Mouse (Mus musculus) CH12.LX (cell line): ENCODE measurements around the gene Msi1. TPM values are rescaled to one million over a fixed set of nuclear protein-coding genes. Genes with fewer than 3 reads are reported as not detected.

ENCODE experiments used
- DNase-seq: peaks from one replicate; pipeline ENCODE4 v3.0.0-alpha.2; 2013; ENCODE audit errors: extremely low read depth
- H3K27ac ChIP-seq: 2 replicates; pipeline ENCODE4 v1.5.1; 2012; ENCODE audit warnings: low read depth, mild to moderate bottlenecking, control low read depth, moderate library complexity; ENCODE audit not compliant: insufficient read depth
- H3K27me3 ChIP-seq: replicated peaks from 2 replicates; pipeline ENCODE3; 2012; ENCODE audit warnings: inconsistent platforms
- H3K36me3 ChIP-seq, 2 experiments: replicated peaks in 1 of 2; 2 replicates each; pipeline versions ENCODE3 to v1.6.1; 2012; ENCODE audit warnings: inconsistent platforms in 1 of 2, low read length in 1 of 2, mild to moderate bottlenecking in 1 of 2, mixed read lengths in 1 of 2, moderate library complexity in 1 of 2; ENCODE audit not compliant: control insufficient read depth in 1 of 2, insufficient read depth in 1 of 2
- H3K4me1 ChIP-seq, 2 experiments: 2 replicates each; pipeline ENCODE4 v1.6.1; 2012; ENCODE audit warnings: inconsistent platforms in 1 of 2, moderate library complexity in 1 of 2; ENCODE audit not compliant: insufficient read depth in 2 of 2, control insufficient read depth in 1 of 2
- H3K4me2 ChIP-seq: 2 replicates; pipeline ENCODE4 v1.6.1; 2012; ENCODE audit warnings: low read depth, mild to moderate bottlenecking, control low read depth; ENCODE audit not compliant: poor library complexity, insufficient read depth, severe bottlenecking
- H3K4me3 ChIP-seq, 3 experiments: fragments of 150-350 bp in 1 of 3; sonication (generic) in 1 of 3; replicated peaks in 1 of 3; 2 replicates each; pipeline versions ENCODE3 to v1.5.1; 2011 to 2012; ENCODE audit warnings: low read depth in 2 of 3, low read length in 2 of 3, mild to moderate bottlenecking in 2 of 3, moderate library complexity in 2 of 3, control low read depth in 1 of 3, improper control_type of control experiment in 1 of 3, inconsistent platforms in 1 of 3, mixed read lengths in 1 of 3; ENCODE audit not compliant: poor library complexity in 1 of 3
- H3K79me2 ChIP-seq: replicated peaks from 2 replicates; pipeline ENCODE4 v1.6.1; 2012; ENCODE audit warnings: mild to moderate bottlenecking, moderate library complexity; ENCODE audit not compliant: control insufficient read depth, poor library complexity, insufficient read depth, severe bottlenecking; ENCODE audit errors: extremely low read depth
- H3K9ac ChIP-seq: 2 replicates; pipeline ENCODE4 v1.6.1; 2012; ENCODE audit warnings: low read depth, mild to moderate bottlenecking, control low read depth, moderate library complexity; ENCODE audit not compliant: insufficient read depth
- H3K9me3 ChIP-seq: replicated peaks from 2 replicates; pipeline ENCODE3; 2012; ENCODE audit warnings: low read length, inconsistent platforms, mixed read lengths
- CHD2 ChIP-seq: IDR thresholded peaks from 2 replicates; pipeline ENCODE4 v1.6.1; 2011; ENCODE audit warnings: low read length, improper control_type of control experiment
- CTCF ChIP-seq, 2 experiments: IDR thresholded peaks in 1 of 2; conservative IDR thresholded peaks in 1 of 2; 2 replicates each; pipeline ENCODE4 v1.5.1; 2011 to 2012; ENCODE audit warnings: low read depth in 2 of 2, low read length in 2 of 2, improper control_type of control experiment in 1 of 2, inconsistent platforms in 1 of 2, mild to moderate bottlenecking in 1 of 2, moderate library complexity in 1 of 2
- E2F4 ChIP-seq: IDR thresholded peaks from 2 replicates; pipeline ENCODE4 v1.6.1; 2011; ENCODE audit warnings: low read depth, low read length, improper control_type of control experiment; ENCODE audit not compliant: insufficient replicate concordance
- ELF1 ChIP-seq: IDR thresholded peaks from 2 replicates; pipeline ENCODE4 v1.6.1; 2014; ENCODE audit warnings: low read depth, mild to moderate bottlenecking, inconsistent platforms, low read length, improper control_type of control experiment
- HCFC1 ChIP-seq: IDR thresholded peaks from 2 replicates; pipeline ENCODE4 v1.6.1; 2012; ENCODE audit warnings: low read depth, mild to moderate bottlenecking, inconsistent platforms, low read length, improper control_type of control experiment
- IRF4 ChIP-seq: IDR thresholded peaks from 2 replicates; pipeline ENCODE4 v1.6.1; 2014; ENCODE audit warnings: low read depth, mild to moderate bottlenecking, inconsistent platforms, low read length, improper control_type of control experiment
- JUN ChIP-seq: IDR thresholded peaks from 2 replicates; pipeline ENCODE4 v1.6.1; 2011; ENCODE audit warnings: low read depth, mild to moderate bottlenecking, low read length, improper control_type of control experiment, moderate library complexity; ENCODE audit not compliant: insufficient read depth
- MAX ChIP-seq: IDR thresholded peaks from 2 replicates; pipeline ENCODE4 v1.6.1; 2011; ENCODE audit warnings: low read length, improper control_type of control experiment
- MXI1 ChIP-seq: IDR thresholded peaks from 2 replicates; pipeline ENCODE4 v1.6.1; 2011; ENCODE audit warnings: mild to moderate bottlenecking, low read depth, low read length, improper control_type of control experiment
- NELFE ChIP-seq: IDR thresholded peaks from 2 replicates; pipeline ENCODE4 v1.6.1; 2011; ENCODE audit warnings: low read depth, low read length, improper control_type of control experiment
- NRF1 ChIP-seq: IDR thresholded peaks from 2 replicates; pipeline ENCODE4 v1.6.1; 2014; ENCODE audit warnings: low read depth, mild to moderate bottlenecking, inconsistent platforms, low read length, improper control_type of control experiment, moderate library complexity
- PAX5 ChIP-seq: IDR thresholded peaks from 2 replicates; pipeline ENCODE4 v1.6.1; 2012; ENCODE audit warnings: low read length, inconsistent platforms, mixed read lengths
- POLR2A ChIP-seq: IDR thresholded peaks from 2 replicates; pipeline ENCODE4 v1.6.1; 2011; ENCODE audit warnings: low read depth, mild to moderate bottlenecking, improper control_type of control experiment, low read length
- RAD21 ChIP-seq: IDR thresholded peaks from 2 replicates; pipeline ENCODE4 v1.6.1; 2011; ENCODE audit warnings: low read depth, mild to moderate bottlenecking, low read length, improper control_type of control experiment, moderate library complexity
- SIN3A ChIP-seq: IDR thresholded peaks from 2 replicates; pipeline ENCODE4 v1.6.1; 2012; ENCODE audit warnings: low read length, improper control_type of control experiment, inconsistent platforms
- TBP ChIP-seq: conservative IDR thresholded peaks from 2 replicates; pipeline ENCODE4 v1.6.1; 2011; ENCODE audit warnings: low read depth, low read length, improper control_type of control experiment
- UBTF ChIP-seq: IDR thresholded peaks from 2 replicates; pipeline ENCODE4 v1.6.1; 2012; ENCODE audit warnings: low read depth, mild to moderate bottlenecking, inconsistent platforms, low read length, improper control_type of control experiment, moderate library complexity
- USF2 ChIP-seq: conservative IDR thresholded peaks from 2 replicates; pipeline ENCODE4 v1.6.1; 2011; ENCODE audit warnings: low read depth, low read length, improper control_type of control experiment
- dilution Hi-C: fragments of 300-500 bp; cut with MboI; formaldehyde crosslinking; loops from 2 replicates; pipeline ENCODE4 v1.14.3; 2020; ENCODE audit warnings: low sequenced_read_pairs; ENCODE audit not compliant: extremely low pct_unique_long_range_greater_than_20kb, extremely low pct_ligation_motif_present
- in situ Hi-C: fragments of 300-500 bp; cut with MboI; formaldehyde crosslinking; loops from 3 replicates; pipeline ENCODE4 v1.14.3; 2019; ENCODE audit warnings: low sequenced_read_pairs, low pct_ligation_motif_present, low pct_unique_long_range_greater_than_20kb, mixed read lengths
- polyA plus RNA-seq: library from polyadenylated mRNA; unstranded; fragments of >175 nt; gene quantifications from 2 replicates; pipeline ENCODE4 v1.2.1, GENCODE M21; 2012; ENCODE audit warnings: low read depth; ENCODE audit not compliant: insufficient read length
- total RNA-seq, 2 experiments: library from RNA; depleted of rRNA; stranded (reverse); fragments of 300-350 nt in 1 of 2; fragments of >200 nt in 1 of 2; gene quantifications; 2 replicates each; pipeline ENCODE4 v1.2.3; 2012 to 2014

Gene Msi1
- total and polyA plus RNA-seq, 3 experiments, result 0.82 to 5.3 (median 4.1) TPM

GRCm38 (mm10) chr5:115444130-115444529 is 14.7 kb downstream of the Msi1 start:
- no peaks in the 10 kb centered on the region for H3K79me2 ChIP-seq
- H3K27me3 ChIP-seq, result no peaks in the 10 kb centered on the region
- H3K9ac ChIP-seq, result no peak overlapping the region
- no peak overlapping the region for H3K4me3 ChIP-seq
- H3K27ac ChIP-seq, result no peak overlapping the region
- dilution Hi-C loops, result no loop called here
- H3K9me3 ChIP-seq, result no peaks in the 10 kb centered on the region
- H3K36me3 ChIP-seq, result peaks cover 0 to 46% of the 10 kb centered on the region in 2 experiments
- no peak for DNase-seq
- in situ Hi-C loops, result loop anchor here (5.0 kb wide), 1 partner anchor 97 kb away; the partner anchor contains the start of gene Cox6a1
- H3K4me1 ChIP-seq, result 0 out of 4 replicates have a peak, but pooled peaks cover 0 to 4% of the 10 kb centered on the region in 2 experiments
- no peak overlapping the region for H3K4me2 ChIP-seq
- TF ChIP-seq PAX5 (no peak), TBP (no peak), JUN (no peak), ELF1 (no peak), E2F4 (no peak)

- Histone ChIP-seq H3K27ac (no peak overlapping the region), H3K4me3 (no peak overlapping the region), H3K27me3 (no peaks in the 10 kb centered on the region), H3K79me2 (no peaks in the 10 kb centered on the region), H3K36me3 (peaks cover 0 to 63% of the 10 kb centered on the region in 2 experiments), H3K9me3 (no peaks in the 10 kb centered on the region), H3K9ac (no peak overlapping the region), H3K4me1 (no peaks in the 10 kb centered on the region), H3K4me2 (no peak overlapping the region)
- no peak for DNase-seq
- TF ChIP-seq CHD2, result no peak
- no peak for TF ChIP-seq HCFC1
- no peak for TF ChIP-seq USF2
- no peak for TF ChIP-seq MXI1
- TF ChIP-seq E2F4, result no peak
- no peak for TF ChIP-seq TBP
- no peak for TF ChIP-seq RAD21
- no peak for TF ChIP-seq NELFE
- TF ChIP-seq MAX, result no peak
- no peak for TF ChIP-seq POLR2A
- no peak for TF ChIP-seq CTCF (conservative IDR thresholded peaks at IDR 0.05 in 1 of 2, IDR thresholded peaks at IDR 0.05 in 1 of 2; ENCODE audit: low read depth in 2 of 2, low read length in 2 of 2)
- no peak for TF ChIP-seq NRF1
- TF ChIP-seq UBTF, result no peak
- TF ChIP-seq SIN3A, result no peak
- no peak for TF ChIP-seq IRF4
- in situ Hi-C loops (no loop called here), dilution Hi-C loops (no loop called here)
Measured at GRCm38 (mm10) chr5:115447108-115447507, 17.7 kb downstream of the Msi1 start.
